Mouse (Mus musculus) activated CD4-positive, CD25-positive, alpha-beta regulatory T cell, adult 4 months (primary cell): ENCODE results near the gene Cbx3. TPM values are rescaled to one million over a fixed set of nuclear protein-coding genes. Genes with fewer than 3 reads are reported as not detected.
"Not testable (repeated sequence)": the region's sequence is repeated elsewhere in the genome, so short reads cannot be mapped to it uniquely, and the experiment has no call there.

Experiments
- ATAC-seq: one replicate; pipeline ENCODE4 v1.8.0; 2017
- polyA plus RNA-seq, 2 experiments: library from polyadenylated mRNA; unstranded; fragments of 100-300 nt; shearing (Covaris generic); gene quantifications; one replicate each; pipeline ENCODE4 v1.2.1; 2017

The Cbx3 gene
- polyA plus RNA-seq, 2 experiments from 2014 or later: 744 to 779 TPM

- no peak for ATAC-seq
Observed at GRCm38 (mm10) chr6:51471179-51471505, 982 bp downstream of the Cbx3 start.

GRCm38 (mm10) chr6:51471782-51472181, 1.6 kb downstream of the Cbx3 start:
- ATAC-seq: no peak

- ATAC-seq: no peak
Observed at GRCm38 (mm10) chr6:51472213-51472612, 2.1 kb downstream of the Cbx3 start.

- no peak for ATAC-seq
Observed at GRCm38 (mm10) chr6:51479136-51479731, 9.1 kb downstream of the Cbx3 start.

GRCm38 (mm10) chr6:51481548-51481947, 11.4 kb downstream of the Cbx3 start:
- ATAC-seq: no peak

GRCm38 (mm10) chr6:51483861-51484260, 13.7 kb downstream of the Cbx3 start:
- ATAC-seq: no peak

GRCm38 (mm10) chr6:51484556-51484955, 14.4 kb downstream of the Cbx3 start:
- not testable (repeated sequence) for ATAC-seq

GRCm38 (mm10) chr6:51485646-51486045, 15.5 kb downstream of the Cbx3 start:
- no peak for ATAC-seq

GRCm38 (mm10) chr6:51486076-51486710, 16.0 kb downstream of the Cbx3 start:
- no peak for ATAC-seq

GRCm38 (mm10) chr6:51486731-51487130, 16.6 kb downstream of the Cbx3 start:
- ATAC-seq: no peak

- ATAC-seq: no peak
Observed at GRCm38 (mm10) chr6:51489787-51490186, 19.6 kb downstream of the Cbx3 start.

GRCm38 (mm10) chr6:51497321-51498111, 27.4 kb downstream of the Cbx3 start:
- ATAC-seq: no peak

GRCm38 (mm10) chr6:51505671-51506070, 35.5 kb downstream of the Cbx3 start:
- no peak for ATAC-seq

GRCm38 (mm10) chr6:51507556-51507955, 37.4 kb downstream of the Cbx3 start:
- ATAC-seq: no peak

- ATAC-seq: peak; percentile 93
Observed at GRCm38 (mm10) chr6:51508750-51509648, 38.8 kb downstream of the Cbx3 start.

GRCm38 (mm10) chr6:51510094-51510493, 39.9 kb downstream of the Cbx3 start:
- peak; percentile 26 for ATAC-seq

- no peak for ATAC-seq
Observed at GRCm38 (mm10) chr6:51510946-51511345, 40.8 kb downstream of the Cbx3 start.

GRCm38 (mm10) chr6:51513745-51514144, 43.6 kb downstream of the Cbx3 start:
- no peak for ATAC-seq

- ATAC-seq: no peak
Observed at GRCm38 (mm10) chr6:51514860-51515259, 44.7 kb downstream of the Cbx3 start.

GRCm38 (mm10) chr6:51523310-51523709, 53.1 kb downstream of the Cbx3 start:
- no peak for ATAC-seq

GRCm38 (mm10) chr6:51523807-51524320, 53.7 kb downstream of the Cbx3 start, which contains the start of gene Snx10:
Gene Snx10, plus strand, starts transcription at chr6:51523901.
- peak; percentile 51 for ATAC-seq

GRCm38 (mm10) chr6:51524321-51524931, 54.3 kb downstream of the Cbx3 start:
- ATAC-seq: peak; percentile 44
